Mouse (Mus musculus) 3T3-L1 (cell line): ENCODE measurements around the gene Repin1.

Experiments
- DNase-seq: peaks from one replicate; pipeline ENCODE4 v3.0.0-alpha.2; 2015; ENCODE audit warnings: low read depth, low spot score

The Repin1 gene

GRCm38 (mm10) chr6:48593158-48594042 is at the start of gene Repin1, which contains the start of gene Gm44965:
Repin1 (plus strand) TSS chr6:48593883.
Gm44965 (plus strand) TSS chr6:48593941.
- peak; percentile 92 for DNase-seq

GRCm38 (mm10) chr6:48545251-48545650 is 48.4 kb upstream of the Repin1 start:
- no peak for DNase-seq

GRCm38 (mm10) chr6:48546271-48546670 is 47.4 kb upstream of the Repin1 start:
- DNase-seq, result peak; percentile 57

- peak; percentile 74 for DNase-seq
Measured at GRCm38 (mm10) chr6:48546858-48547257, 46.8 kb upstream of the Repin1 start.

GRCm38 (mm10) chr6:48548314-48548713 is 45.4 kb upstream of the Repin1 start:
- DNase-seq, result no peak

GRCm38 (mm10) chr6:48552918-48553317 is 40.8 kb upstream of the Repin1 start:
- DNase-seq, result peak; percentile 94

GRCm38 (mm10) chr6:48553819-48554218 is 39.9 kb upstream of the Repin1 start:
- no peak for DNase-seq

GRCm38 (mm10) chr6:48554280-48555103 is 39.2 kb upstream of the Repin1 start, which contains the start of gene Lrrc61:
Lrrc61 (plus strand) TSS chr6:48554796.
- DNase-seq, result peak; percentile 97

- DNase-seq, result peak; percentile 74
Measured at GRCm38 (mm10) chr6:48555104-48555890, 38.4 kb upstream of the Repin1 start.

GRCm38 (mm10) chr6:48555956-48556355 is 37.7 kb upstream of the Repin1 start:
- no peak for DNase-seq

GRCm38 (mm10) chr6:48565693-48566310 is 27.9 kb upstream of the Repin1 start:
- no peak for DNase-seq

GRCm38 (mm10) chr6:48566312-48566711 is 27.4 kb upstream of the Repin1 start:
- peak; percentile 71 for DNase-seq

- DNase-seq, result no peak
Measured at GRCm38 (mm10) chr6:48568036-48568984, 25.4 kb upstream of the Repin1 start.

- no peak for DNase-seq
Measured at GRCm38 (mm10) chr6:48569065-48569807, 24.4 kb upstream of the Repin1 start.

GRCm38 (mm10) chr6:48572014-48572413 is 21.7 kb upstream of the Repin1 start:
- DNase-seq, result no peak

- no peak for DNase-seq
Measured at GRCm38 (mm10) chr6:48572572-48573061, 21.1 kb upstream of the Repin1 start, which contains the start of gene Rarres2. Rarres2 (minus strand) TSS chr6:48572789.

GRCm38 (mm10) chr6:48573280-48573679 is 20.4 kb upstream of the Repin1 start:
- DNase-seq, result no peak

- DNase-seq, result no peak
Measured at GRCm38 (mm10) chr6:48573981-48574380, 19.7 kb upstream of the Repin1 start.

GRCm38 (mm10) chr6:48578736-48579135 is 14.9 kb upstream of the Repin1 start:
- peak; percentile 57 for DNase-seq
